Mouse (Mus musculus): ENCODE measurements around the gene Mettl8.

- TF ChIP-seq CTCF (IDR thresholded peaks at IDR 0.05; ENCODE audit: low read depth, low read length): no peak
- TF ChIP-seq POLR2AphosphoS5 (IDR thresholded peaks at IDR 0.05; ENCODE audit: insufficient replicate concordance, low read depth, low read length): no peak
- TF ChIP-seq TAL1 (conservative IDR thresholded peaks at IDR 0.05; ENCODE audit: low read depth, low read length): no peak
- no peak for TF ChIP-seq GATA1 (IDR thresholded peaks at IDR 0.05; ENCODE audit: borderline replicate concordance, low read length)
Observed at GRCm38 (mm10) chr2:70951944-70952343, 103.4 kb downstream of the Mettl8 start.

Data from G1E (cell line).